Mouse (Mus musculus) CH12.LX (cell line): ENCODE results near the gene Mrpl52.
A peak's percentile ranks its signal among the peaks of the same experiment; 100 is the strongest.

Experiments used
- CHD1 ChIP-seq: IDR thresholded peaks from 2 replicates; pipeline ENCODE4 v1.6.1; 2012; ENCODE audit warnings: low read depth, low read length, improper control_type of control experiment, inconsistent platforms
- CTCF ChIP-seq, 2 experiments: IDR thresholded peaks in 1 of 2; conservative IDR thresholded peaks in 1 of 2; 2 replicates each; pipeline ENCODE4 v1.5.1; 2011 to 2012; ENCODE audit warnings: low read depth in 2 of 2, low read length in 2 of 2, improper control_type of control experiment in 1 of 2, inconsistent platforms in 1 of 2, mild to moderate bottlenecking in 1 of 2, moderate library complexity in 1 of 2
- E2F4 ChIP-seq: IDR thresholded peaks from 2 replicates; pipeline ENCODE4 v1.6.1; 2011; ENCODE audit warnings: low read depth, low read length, improper control_type of control experiment; ENCODE audit not compliant: insufficient replicate concordance
- JUND ChIP-seq: conservative IDR thresholded peaks from 2 replicates; pipeline ENCODE4 v1.6.1; 2011; ENCODE audit warnings: low read depth, low read length, improper control_type of control experiment
- POLR2A ChIP-seq: IDR thresholded peaks from 2 replicates; pipeline ENCODE4 v1.6.1; 2011; ENCODE audit warnings: low read depth, mild to moderate bottlenecking, improper control_type of control experiment, low read length
- RAD21 ChIP-seq: IDR thresholded peaks from 2 replicates; pipeline ENCODE4 v1.6.1; 2011; ENCODE audit warnings: low read depth, mild to moderate bottlenecking, low read length, improper control_type of control experiment, moderate library complexity
- RCOR1 ChIP-seq: conservative IDR thresholded peaks from 2 replicates; pipeline ENCODE4 v1.6.1; 2012; ENCODE audit warnings: low read depth, mild to moderate bottlenecking, inconsistent platforms, low read length, improper control_type of control experiment

- peak; percentile 45; the same call in 1 of the 2 replicates for TF ChIP-seq POLR2A
- TF ChIP-seq CTCF (conservative IDR thresholded peaks at IDR 0.05 in 1 of 2, IDR thresholded peaks at IDR 0.05 in 1 of 2; ENCODE audit: low read depth in 2 of 2, low read length in 2 of 2) = peak in 1 of 2 experiments; percentile 90; a peak in 3 of 4 replicates
- TF ChIP-seq CHD1 = no peak
- TF ChIP-seq RAD21 = peak; percentile 65
- TF ChIP-seq RCOR1 = no peak
- no peak for TF ChIP-seq JUND
- no peak for TF ChIP-seq E2F4
Observed at GRCm38 (mm10) chr14:54464293-54465005, 37.7 kb downstream of the Mrpl52 start.
